Mouse (Mus musculus): ENCODE data around the gene Olfr48. TPM values are rescaled to one million over a fixed set of nuclear protein-coding genes. Genes with fewer than 3 reads are reported as not detected.

The Olfr48 gene
- polyA plus RNA-seq (2012; rRNA removed) = not detected in 2 replicates

GRCm38 (mm10) chr2:89848105-89848504 lies at the start of gene Olfr48:
Olfr48 (minus strand) TSS chr2:89848205.
- no peak for DNase-seq
- no peak for TF ChIP-seq POLR2A (IDR thresholded peaks at IDR 0.05; ENCODE audit: borderline replicate concordance, extremely low read depth, low read depth, low read length)
- TF ChIP-seq CTCF (IDR thresholded peaks at IDR 0.05; ENCODE audit: insufficient read depth, low read length) = no peak
- 68% methylated on average over 5 of the region's 5 CpGs for WGBS
- Histone ChIP-seq H3K4me1 (ENCODE audit: control insufficient read depth, insufficient read depth, low read length) (no peaks in the 10 kb centered on the region), H3K4me3 (replicated peaks; ENCODE audit: extremely low read depth, low read depth, low read length) (no peak within 1 kb of the TSS)

GRCm38 (mm10) chr2:89878137-89878536 lies 30.1 kb upstream of the Olfr48 start, which contains the start of gene Olfr1257:
Olfr1257 (plus strand) TSS chr2:89878437.
- Histone ChIP-seq H3K4me3 (replicated peaks; ENCODE audit: extremely low read depth, low read depth, low read length) (no peak within 1 kb of the TSS), H3K4me1 (ENCODE audit: control insufficient read depth, insufficient read depth, low read length) (no peaks in the 10 kb centered on the region)
- TF ChIP-seq CTCF (IDR thresholded peaks at IDR 0.05; ENCODE audit: insufficient read depth, low read length) (no peak), POLR2A (IDR thresholded peaks at IDR 0.05; ENCODE audit: borderline replicate concordance, extremely low read depth, low read depth, low read length) (no peak)
- 82% methylated on average over 1 of the region's 1 CpGs for WGBS
- DNase-seq = no peak

GRCm38 (mm10) chr2:89849230-89849629 lies 1.2 kb upstream of the Olfr48 start:
- no peak overlapping the region for H3K4me3 ChIP-seq (replicated peaks; ENCODE audit: extremely low read depth, low read depth, low read length)
- DNase-seq = no peak
- no peaks in the 10 kb centered on the region for H3K4me1 ChIP-seq (ENCODE audit: control insufficient read depth, insufficient read depth, low read length)
- TF ChIP-seq POLR2A (IDR thresholded peaks at IDR 0.05; ENCODE audit: borderline replicate concordance, extremely low read depth, low read depth, low read length) (no peak), CTCF (IDR thresholded peaks at IDR 0.05; ENCODE audit: insufficient read depth, low read length) (no peak)
- WGBS = 93% methylated on average over 1 of the region's 1 CpGs

GRCm38 (mm10) chr2:89841455-89841854 lies 6.5 kb downstream of the Olfr48 start, which contains the start of gene Olfr1256:
Olfr1256 (minus strand) TSS chr2:89841555.
- no peak for DNase-seq
- H3K4me1 ChIP-seq (ENCODE audit: control insufficient read depth, insufficient read depth, low read length) = no peaks in the 10 kb centered on the region
- TF ChIP-seq POLR2A (IDR thresholded peaks at IDR 0.05; ENCODE audit: borderline replicate concordance, extremely low read depth, low read depth, low read length) = no peak
- no peak for TF ChIP-seq CTCF (IDR thresholded peaks at IDR 0.05; ENCODE audit: insufficient read depth, low read length)
- no peak within 1 kb of the TSS for H3K4me3 ChIP-seq (replicated peaks; ENCODE audit: extremely low read depth, low read depth, low read length)
- WGBS = 37% methylated on average over 2 of the region's 2 CpGs

GRCm38 (mm10) chr2:89820216-89820615 lies 27.8 kb downstream of the Olfr48 start:
- no peaks in the 10 kb centered on the region for H3K4me1 ChIP-seq (ENCODE audit: control insufficient read depth, insufficient read depth, low read length)
- DNase-seq = no peak
- 82% methylated on average over 1 of the region's 1 CpGs for WGBS
- TF ChIP-seq CTCF (IDR thresholded peaks at IDR 0.05; ENCODE audit: insufficient read depth, low read length) = no peak
- no peak for TF ChIP-seq POLR2A (IDR thresholded peaks at IDR 0.05; ENCODE audit: borderline replicate concordance, extremely low read depth, low read depth, low read length)
- no peak overlapping the region for H3K4me3 ChIP-seq (replicated peaks; ENCODE audit: extremely low read depth, low read depth, low read length)

- H3K4me1 ChIP-seq (ENCODE audit: control insufficient read depth, insufficient read depth, low read length) = no peaks in the 10 kb centered on the region
- no peak for DNase-seq
- WGBS = 68% methylated on average over 3 of the region's 3 CpGs
- TF ChIP-seq POLR2A (IDR thresholded peaks at IDR 0.05; ENCODE audit: borderline replicate concordance, extremely low read depth, low read depth, low read length) (no peak), CTCF (IDR thresholded peaks at IDR 0.05; ENCODE audit: insufficient read depth, low read length) (no peak)
- no peak within 1 kb of the TSS for H3K4me3 ChIP-seq (replicated peaks; ENCODE audit: extremely low read depth, low read depth, low read length)
Observed at GRCm38 (mm10) chr2:89811751-89812150, 36.3 kb downstream of the Olfr48 start, which contains the start of gene Olfr1255. Olfr1255 (plus strand) TSS chr2:89812051.

GRCm38 (mm10) chr2:89810751-89811150 lies 37.3 kb downstream of the Olfr48 start:
- no peak for TF ChIP-seq CTCF (IDR thresholded peaks at IDR 0.05; ENCODE audit: insufficient read depth, low read length)
- TF ChIP-seq POLR2A (IDR thresholded peaks at IDR 0.05; ENCODE audit: borderline replicate concordance, extremely low read depth, low read depth, low read length) = no peak
- H3K4me1 ChIP-seq (ENCODE audit: control insufficient read depth, insufficient read depth, low read length) = no peaks in the 10 kb centered on the region
- 53% methylated on average over 2 of the region's 2 CpGs for WGBS
- no peak overlapping the region for H3K4me3 ChIP-seq (replicated peaks; ENCODE audit: extremely low read depth, low read depth, low read length)
- no peak for DNase-seq

GRCm38 (mm10) chr2:89799583-89799982 lies 48.4 kb downstream of the Olfr48 start:
- Histone ChIP-seq H3K4me3 (replicated peaks; ENCODE audit: extremely low read depth, low read depth, low read length) (no peak overlapping the region), H3K4me1 (ENCODE audit: control insufficient read depth, insufficient read depth, low read length) (no peaks in the 10 kb centered on the region)
- no peak for DNase-seq
- WGBS = 89% methylated on average over 3 of the region's 3 CpGs
- no peak for TF ChIP-seq POLR2A (IDR thresholded peaks at IDR 0.05; ENCODE audit: borderline replicate concordance, extremely low read depth, low read depth, low read length)
- TF ChIP-seq CTCF (IDR thresholded peaks at IDR 0.05; ENCODE audit: insufficient read depth, low read length) = no peak

GRCm38 (mm10) chr2:89793519-89793918 lies 54.5 kb downstream of the Olfr48 start, which contains the start of gene Olfr1254:
Olfr1254 (minus strand) TSS chr2:89793619.
- no peak for TF ChIP-seq CTCF (IDR thresholded peaks at IDR 0.05; ENCODE audit: insufficient read depth, low read length)
- TF ChIP-seq POLR2A (IDR thresholded peaks at IDR 0.05; ENCODE audit: borderline replicate concordance, extremely low read depth, low read depth, low read length) = no peak
- no peak for DNase-seq
- Histone ChIP-seq H3K4me1 (ENCODE audit: control insufficient read depth, insufficient read depth, low read length) (no peaks in the 10 kb centered on the region), H3K4me3 (replicated peaks; ENCODE audit: extremely low read depth, low read depth, low read length) (no peak within 1 kb of the TSS)

Other genes with a start within 250 kb of the Olfr48 start
- gene Olfr1247, start 234.1 kb downstream of the Olfr48 start, polyA plus RNA-seq (2012; rRNA removed) = not detected in 2 replicates
- gene Olfr1248, start 230.0 kb downstream of the Olfr48 start, polyA plus RNA-seq (2012; rRNA removed) = not detected in 2 replicates
- not detected in 2 replicates for gene Olfr1249, start 213.2 kb downstream of the Olfr48 start, polyA plus RNA-seq (2012; rRNA removed)
- not detected in 2 replicates for gene Olfr1250, start 186.7 kb downstream of the Olfr48 start, polyA plus RNA-seq (2012; rRNA removed)
- not detected in 2 replicates for gene Olfr1251, start 176.3 kb downstream of the Olfr48 start, polyA plus RNA-seq (2012; rRNA removed)
- gene Olfr1252, start 123.2 kb downstream of the Olfr48 start, polyA plus RNA-seq (2012; rRNA removed) = not detected in 2 replicates
- gene Olfr1253, start 91.1 kb downstream of the Olfr48 start, polyA plus RNA-seq (2012; rRNA removed) = not detected in 2 replicates
- gene Olfr1254, start 54.6 kb downstream of the Olfr48 start, polyA plus RNA-seq (2012; rRNA removed) = not detected in 2 replicates
- not detected in 2 replicates for gene Olfr1255, start 36.2 kb downstream of the Olfr48 start, polyA plus RNA-seq (2012; rRNA removed)
- not detected in 2 replicates for gene Olfr1256, start 6.7 kb downstream of the Olfr48 start, polyA plus RNA-seq (2012; rRNA removed)
- gene Olfr1257, start 30.2 kb upstream of the Olfr48 start, polyA plus RNA-seq (2012; rRNA removed) = not detected in 2 replicates
- not detected in 2 replicates for gene Olfr1258, start 79.1 kb upstream of the Olfr48 start, polyA plus RNA-seq (2012; rRNA removed)
- gene Olfr1259, start 100.5 kb upstream of the Olfr48 start, polyA plus RNA-seq (2012; rRNA removed) = not detected in 2 replicates
- not detected in 2 replicates for gene Olfr1260, start 126.1 kb upstream of the Olfr48 start, polyA plus RNA-seq (2012; rRNA removed)
- gene Olfr1261, start 143.0 kb upstream of the Olfr48 start, polyA plus RNA-seq (2012; rRNA removed) = not detected in 2 replicates
- gene Olfr1262, start 151.9 kb upstream of the Olfr48 start, polyA plus RNA-seq (2012; rRNA removed) = not detected in 2 replicates
- not detected in 2 replicates for gene Olfr1263, start 163.9 kb upstream of the Olfr48 start, polyA plus RNA-seq (2012; rRNA removed)
- not detected in 2 replicates for gene Olfr1264, start 177.4 kb upstream of the Olfr48 start, polyA plus RNA-seq (2012; rRNA removed)
- gene Olfr1265, start 187.1 kb upstream of the Olfr48 start, polyA plus RNA-seq (2012; rRNA removed) = not detected in 2 replicates
- not detected in 2 replicates for gene Olfr140, start 215.4 kb upstream of the Olfr48 start, polyA plus RNA-seq (2012; rRNA removed)

Measured in lung, adult 2 months (tissue).